Mouse (Mus musculus): ENCODE measurements around the gene Lrr1.
"Not testable (repeated sequence)": the region's sequence is repeated elsewhere in the genome, so short reads cannot be mapped to it uniquely, and the experiment has no call there.

Gene Lrr1

DNA sequence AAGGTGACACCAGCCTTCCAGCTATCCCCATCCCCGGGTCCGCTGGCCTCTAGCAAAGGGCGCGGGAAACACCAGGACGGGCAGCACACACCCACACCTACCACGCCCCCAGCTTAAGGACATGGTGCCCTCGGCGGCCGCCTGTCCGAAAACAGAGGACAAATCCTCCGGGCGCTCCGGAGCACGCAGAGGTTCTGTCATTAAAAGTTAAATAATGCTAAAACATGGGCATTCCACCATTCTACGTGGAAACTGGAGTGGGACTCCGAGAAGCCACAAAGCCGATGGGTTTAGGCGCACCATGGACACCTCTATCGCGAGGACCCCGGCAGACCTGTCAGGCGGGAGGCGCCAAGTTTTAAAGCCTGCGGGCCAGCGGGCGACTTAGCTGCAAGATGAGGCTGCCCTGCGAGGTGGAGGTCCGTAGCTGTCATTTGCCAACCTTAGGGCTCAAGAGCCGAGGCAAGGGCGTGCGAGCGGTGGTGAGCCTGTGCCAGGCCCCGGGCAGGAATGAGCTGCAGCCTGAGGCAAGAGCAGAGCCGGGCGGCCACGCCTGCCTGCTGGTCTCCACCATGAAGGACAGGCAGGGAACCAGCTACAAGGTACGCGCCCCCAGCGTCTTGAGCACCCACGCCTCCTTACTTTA is at the start of gene Lrr1:
Gene Lrr1 (plus strand): TSS at position 354 of the 646 bp plus-strand sequence.
- DNase-seq (ENCODE audit: low read depth, low spot score): peak; percentile 89

- DNase-seq (ENCODE audit: low read depth, low spot score): no peak
Observed at GRCm38 (mm10) chr12:69119908-69120307, 48.7 kb upstream of the Lrr1 start.

GRCm38 (mm10) chr12:69122801-69123200 is 45.8 kb upstream of the Lrr1 start:
- DNase-seq (ENCODE audit: low read depth, low spot score): no peak

- DNase-seq (ENCODE audit: low read depth, low spot score): no peak
Observed at GRCm38 (mm10) chr12:69125066-69125465, 43.5 kb upstream of the Lrr1 start.

GRCm38 (mm10) chr12:69127170-69127569 is 41.4 kb upstream of the Lrr1 start:
- peak; percentile 75 for DNase-seq (ENCODE audit: low read depth, low spot score)

DNA sequence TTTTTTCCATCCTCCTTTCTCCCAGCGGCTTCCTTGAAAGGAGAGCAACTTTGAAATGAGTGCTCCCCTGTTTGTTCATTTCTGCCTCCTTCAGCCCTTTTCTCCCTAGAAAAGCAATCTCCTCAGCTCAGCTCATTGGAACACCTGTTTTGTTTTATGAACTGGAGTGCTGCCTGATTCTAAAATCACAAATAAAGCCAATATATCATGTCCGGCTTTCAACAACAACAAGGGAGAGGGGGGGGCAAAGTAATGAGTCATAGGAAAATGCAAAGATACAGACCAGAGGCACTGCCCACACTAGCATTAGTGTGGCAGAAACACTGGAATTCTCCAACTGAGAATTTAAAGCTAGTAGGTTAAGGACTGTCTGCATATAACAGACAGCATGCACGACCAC is 41.0 kb upstream of the Lrr1 start:
- DNase-seq (ENCODE audit: low read depth, low spot score): no peak

GRCm38 (mm10) chr12:69129634-69130310 is 38.8 kb upstream of the Lrr1 start:
- peak; percentile 29 for DNase-seq (ENCODE audit: low read depth, low spot score)

- DNase-seq (ENCODE audit: low read depth, low spot score): peak; percentile 29
Observed at GRCm38 (mm10) chr12:69130486-69130885, 38.1 kb upstream of the Lrr1 start.

- DNase-seq (ENCODE audit: low read depth, low spot score): no peak
Observed at GRCm38 (mm10) chr12:69131267-69131666, 37.3 kb upstream of the Lrr1 start.

DNA sequence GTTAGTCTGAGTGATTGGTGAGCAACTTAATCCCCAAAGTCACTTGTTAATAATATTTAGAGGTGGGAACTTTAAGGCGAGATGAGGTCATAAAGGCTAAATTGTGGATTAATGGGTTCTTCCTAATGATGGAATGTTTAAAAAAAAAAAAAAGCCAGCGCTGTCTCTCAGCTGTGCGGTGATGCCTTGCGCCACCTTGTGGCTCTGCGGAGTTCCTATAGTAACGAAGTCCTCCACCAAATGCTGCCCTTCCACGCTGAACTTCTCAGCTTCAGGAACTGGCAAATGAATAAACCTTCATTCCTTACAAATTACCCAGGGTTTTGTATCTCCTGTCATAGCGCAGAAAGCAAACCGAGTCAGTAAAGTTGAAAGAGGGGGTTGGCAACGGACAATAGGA is 36.6 kb upstream of the Lrr1 start:
- peak; percentile 72 for DNase-seq (ENCODE audit: low read depth, low spot score)

GRCm38 (mm10) chr12:69139201-69139600 is 29.4 kb upstream of the Lrr1 start:
- no peak for DNase-seq (ENCODE audit: low read depth, low spot score)

DNA sequence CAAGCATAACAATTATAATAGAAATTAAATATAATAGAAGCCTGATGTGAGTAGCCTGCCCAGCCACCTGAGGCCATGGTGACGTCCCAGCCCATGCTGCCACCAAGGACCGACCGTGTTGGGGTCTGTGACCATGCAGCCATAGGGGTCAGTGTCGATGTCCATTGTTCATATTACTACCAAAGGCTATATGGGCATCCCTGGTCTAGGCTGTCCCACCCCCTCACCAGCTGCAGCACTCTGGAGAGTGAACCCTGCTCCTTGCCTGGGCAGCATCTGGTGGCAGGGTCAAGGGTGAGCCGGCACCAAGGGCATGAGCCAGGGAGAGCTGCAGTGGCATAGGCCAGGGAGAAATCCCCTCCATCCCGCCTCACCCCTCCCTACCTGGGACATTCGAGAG is 28.8 kb upstream of the Lrr1 start:
- DNase-seq (ENCODE audit: low read depth, low spot score): no peak

DNA sequence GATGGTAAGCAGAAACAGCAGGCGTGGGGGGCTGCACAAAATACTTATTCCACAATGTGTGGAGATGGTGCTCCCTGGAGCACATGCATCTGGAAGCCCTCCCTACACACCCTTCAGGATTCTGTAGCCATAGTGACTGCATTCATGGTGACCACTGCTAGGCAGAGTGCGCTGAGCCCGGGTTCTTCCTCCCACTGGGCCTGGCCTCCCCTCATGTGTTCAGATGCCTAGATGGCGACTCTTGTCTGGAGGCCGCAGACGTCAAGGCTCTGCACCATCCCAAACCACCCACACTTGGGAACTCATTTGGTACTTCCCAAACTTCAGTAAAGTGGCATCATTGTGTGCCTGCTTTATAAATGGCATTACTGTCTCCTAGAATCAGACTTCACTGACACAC is 25.2 kb upstream of the Lrr1 start:
- no peak for DNase-seq (ENCODE audit: low read depth, low spot score)

DNA sequence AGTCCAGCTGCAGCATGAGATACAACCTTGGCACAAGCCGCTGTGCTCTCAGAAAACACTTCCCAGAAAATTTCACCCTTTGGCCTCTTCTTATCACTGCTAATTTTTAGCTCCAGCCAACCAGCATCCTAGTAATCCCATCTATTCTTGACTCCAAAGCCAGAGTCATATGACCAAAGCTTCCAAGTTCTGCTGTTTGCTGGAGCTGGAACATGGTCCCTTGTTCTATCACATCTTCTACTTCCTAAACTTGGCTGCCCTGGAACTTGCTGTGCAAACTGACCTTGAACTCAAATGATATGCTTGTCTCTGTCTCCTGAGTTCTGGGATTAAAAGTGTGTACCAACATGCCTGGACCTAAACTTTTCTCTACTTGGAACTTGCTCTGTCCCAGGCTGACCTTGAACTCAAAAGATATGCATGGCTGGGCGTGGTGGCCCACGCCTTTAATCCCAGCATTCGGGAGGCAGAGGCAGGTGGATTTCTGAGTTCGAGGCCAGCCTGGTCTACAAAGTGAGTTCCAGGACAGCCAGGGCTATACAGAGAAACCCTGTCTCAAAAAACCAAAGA is 21.4 kb upstream of the Lrr1 start:
- no peak for DNase-seq (ENCODE audit: low read depth, low spot score)

GRCm38 (mm10) chr12:69150049-69150448 is 18.6 kb upstream of the Lrr1 start:
- no peak for DNase-seq (ENCODE audit: low read depth, low spot score)

DNA sequence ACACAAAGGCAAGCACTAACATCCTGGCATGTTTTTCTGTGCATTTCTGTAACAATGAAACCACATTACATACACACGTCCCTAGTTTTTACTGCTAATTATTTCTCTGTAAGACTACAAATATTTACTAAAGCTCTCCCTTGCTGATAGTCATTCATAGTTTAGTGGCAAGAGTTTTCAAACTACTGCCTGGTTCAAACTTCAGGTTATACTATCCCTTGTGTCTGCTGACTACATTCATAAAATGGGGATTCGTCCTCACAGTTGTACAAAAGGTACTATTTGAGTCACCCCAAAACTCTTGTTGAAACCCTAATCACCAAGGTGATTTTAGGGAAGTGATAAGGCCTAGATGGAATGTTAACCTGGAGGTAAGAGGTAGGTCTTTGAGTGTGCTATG is 12.7 kb upstream of the Lrr1 start:
- DNase-seq (ENCODE audit: low read depth, low spot score): no peak

DNA sequence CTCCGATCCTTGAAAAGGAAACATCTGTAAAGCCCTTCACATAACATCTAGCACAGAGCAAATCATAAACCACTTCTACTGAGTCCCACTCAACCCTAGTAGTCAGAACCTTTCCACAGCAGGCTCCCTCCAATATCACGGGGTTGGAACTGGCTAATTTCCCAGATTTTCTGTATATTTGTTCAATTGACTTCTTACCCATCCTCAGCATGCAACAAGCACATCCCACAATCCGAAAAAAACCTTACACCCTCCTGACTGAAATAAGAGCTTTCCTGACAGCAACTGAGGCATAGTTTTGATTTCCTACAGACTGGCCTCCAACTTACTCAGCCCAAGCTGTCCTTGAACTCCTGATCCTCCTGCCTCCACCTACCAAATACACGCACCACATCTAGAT is 12.2 kb upstream of the Lrr1 start:
- no peak for DNase-seq (ENCODE audit: low read depth, low spot score)

GRCm38 (mm10) chr12:69157107-69157506 is 11.5 kb upstream of the Lrr1 start:
- no peak for DNase-seq (ENCODE audit: low read depth, low spot score)

DNA sequence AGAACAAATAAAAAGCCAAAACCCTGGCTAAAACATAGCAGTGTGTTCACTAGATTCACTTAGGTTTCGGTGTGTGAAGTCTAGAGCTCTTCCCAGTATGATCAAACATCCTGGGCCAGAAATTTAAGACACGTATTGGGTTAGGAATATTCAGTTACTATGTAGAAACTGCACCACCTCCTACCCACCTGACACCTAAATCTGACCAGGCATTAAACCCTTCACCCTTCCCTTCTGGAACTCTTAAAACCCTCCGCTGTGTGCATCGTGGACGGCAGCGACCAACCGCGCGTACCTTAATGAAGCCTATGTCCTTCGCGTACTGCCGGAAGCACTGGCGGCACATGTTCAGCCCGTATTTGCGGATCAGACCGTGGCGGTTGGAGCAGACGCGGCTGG is 10.2 kb upstream of the Lrr1 start:
- no peak for DNase-seq (ENCODE audit: low read depth, low spot score)

DNA sequence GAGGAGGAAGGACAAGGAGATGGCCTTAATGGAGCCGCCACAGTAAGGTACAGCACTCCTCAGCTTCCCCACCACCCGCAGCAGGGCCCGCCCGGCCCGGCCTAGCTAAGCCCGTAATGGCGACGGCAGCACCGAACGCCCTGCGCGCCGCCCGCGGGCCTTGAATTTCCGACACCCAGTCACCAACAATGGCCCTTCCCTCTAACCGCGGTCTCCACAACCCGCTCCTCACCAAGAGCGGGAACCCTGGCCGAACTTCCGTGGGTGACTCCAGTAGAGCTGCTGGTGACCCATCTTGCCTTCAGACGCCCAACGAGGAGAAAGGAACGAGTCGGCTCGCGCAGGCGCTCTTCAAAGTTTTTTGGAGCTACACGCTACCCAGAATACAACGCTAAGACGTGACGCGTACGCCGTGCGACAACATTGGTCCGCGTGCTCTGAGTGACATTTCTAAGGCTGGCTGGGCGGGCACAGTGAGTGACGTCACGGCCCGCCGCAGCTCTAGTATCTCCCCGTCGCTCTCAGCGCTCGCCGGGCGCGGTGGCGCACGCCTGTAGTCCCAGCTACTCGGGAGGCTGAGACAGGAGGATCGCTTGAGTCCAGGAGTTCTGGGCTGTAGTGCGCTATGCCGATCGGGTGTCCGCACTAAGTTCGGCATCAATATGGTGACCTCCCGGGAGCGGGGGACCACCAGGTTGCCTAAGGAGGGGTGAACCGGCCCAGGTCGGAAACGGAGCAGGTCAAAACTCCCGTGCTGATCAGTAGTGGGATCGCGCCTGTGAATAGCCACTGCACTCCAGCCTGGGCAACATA is 9.6 kb upstream of the Lrr1 start, which contains the start of gene Rps29:
Gene Rps29 (minus strand): TSS at position 422 of the 813 bp plus-strand sequence.
- peak; percentile 100 for DNase-seq (ENCODE audit: low read depth, low spot score)

DNA sequence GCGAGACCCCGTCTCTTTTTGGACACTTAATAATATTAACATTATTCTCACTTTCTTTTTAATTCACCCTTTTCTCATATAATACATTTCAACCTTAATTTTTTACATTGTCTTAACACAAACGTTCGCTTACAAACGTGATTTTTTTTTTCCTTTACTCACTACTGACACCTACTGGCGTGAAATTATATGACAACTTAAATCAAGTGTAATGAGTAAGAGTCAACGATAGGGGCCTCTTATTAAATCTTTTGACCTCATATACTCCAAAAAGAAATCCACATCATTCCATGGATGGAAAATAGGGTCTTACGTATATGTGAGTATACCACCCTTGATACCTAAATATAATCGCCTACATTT is 9.1 kb upstream of the Lrr1 start:
- DNase-seq (ENCODE audit: low read depth, low spot score): peak; percentile 86

- not testable (repeated sequence) for DNase-seq (ENCODE audit: low read depth, low spot score)
Observed at GRCm38 (mm10) chr12:69160677-69161076, 7.9 kb upstream of the Lrr1 start.

Data from CD4-positive, CD25-positive, alpha-beta regulatory T cell, adult 2 months (primary cell).